Mouse (Mus musculus) brain, embryonic 14.5 days (tissue): ENCODE results near the gene Sox5.

Experiments
- CTCF ChIP-seq: fragments of 200-500 bp; IDR thresholded peaks from 2 replicates; pipeline ENCODE4 v1.5.1; 2012; ENCODE audit warnings: inconsistent platforms, mild to moderate bottlenecking, moderate library complexity, borderline replicate concordance; ENCODE audit not compliant: insufficient read depth, insufficient read length; ENCODE audit errors: extremely low read depth
- POLR2A ChIP-seq: fragments of 200-500 bp; IDR thresholded peaks from 2 replicates; pipeline ENCODE4 v1.6.1; 2012; ENCODE audit warnings: mild to moderate bottlenecking, inconsistent platforms, borderline replicate concordance; ENCODE audit not compliant: poor library complexity, insufficient read depth, insufficient read length, severe bottlenecking; ENCODE audit errors: extremely low read depth

GRCm38 (mm10) chr6:144056252-144057097 is 725.3 kb downstream of the Sox5 start:
- TF ChIP-seq POLR2A (no peak), CTCF (no peak)
